Mouse (Mus musculus): ENCODE data around the gene Sap25.

Gene Sap25

GRCm38 (mm10) chr5:137663057-137663456 is 21.9 kb downstream of the Sap25 start:
- no peak for DNase-seq (ENCODE audit: low spot score in 2 of 2)

- no peak for DNase-seq (ENCODE audit: low spot score in 2 of 2)
Measured at GRCm38 (mm10) chr5:137668971-137669370, 27.8 kb downstream of the Sap25 start.

- DNase-seq (ENCODE audit: low spot score in 2 of 2), result no peak
Measured at GRCm38 (mm10) chr5:137670240-137670639, 29.1 kb downstream of the Sap25 start.

GRCm38 (mm10) chr5:137671443-137672240 is 30.5 kb downstream of the Sap25 start:
- DNase-seq (ENCODE audit: low spot score in 2 of 2), result peak in 1 of 2 experiments; percentile 51

GRCm38 (mm10) chr5:137672361-137672760 is 31.2 kb downstream of the Sap25 start:
- DNase-seq (ENCODE audit: low spot score in 2 of 2), result no peak

GRCm38 (mm10) chr5:137673015-137673414 is 31.9 kb downstream of the Sap25 start:
- no peak for DNase-seq (ENCODE audit: low spot score in 2 of 2)

GRCm38 (mm10) chr5:137674786-137675185 is 33.7 kb downstream of the Sap25 start:
- no peak for DNase-seq (ENCODE audit: low spot score in 2 of 2)

GRCm38 (mm10) chr5:137677859-137678258 is 36.7 kb downstream of the Sap25 start:
- no peak for DNase-seq (ENCODE audit: low spot score in 2 of 2)

- DNase-seq (ENCODE audit: low spot score in 2 of 2), result no peak
Measured at GRCm38 (mm10) chr5:137678736-137679135, 37.6 kb downstream of the Sap25 start.

- no peak for DNase-seq (ENCODE audit: low spot score in 2 of 2)
Measured at GRCm38 (mm10) chr5:137679726-137680125, 38.6 kb downstream of the Sap25 start.

GRCm38 (mm10) chr5:137682526-137682925 is 41.4 kb downstream of the Sap25 start:
- DNase-seq (ENCODE audit: low spot score in 2 of 2), result no peak

- DNase-seq (ENCODE audit: low spot score in 2 of 2), result no peak
Measured at GRCm38 (mm10) chr5:137683388-137684293, 42.5 kb downstream of the Sap25 start.

- peak; percentile 100 for DNase-seq (ENCODE audit: low spot score in 2 of 2)
Measured at GRCm38 (mm10) chr5:137684294-137685123, 43.4 kb downstream of the Sap25 start, which contains the start of gene Agfg2. TSS of gene Agfg2 (minus strand) at chr5:137684726.

GRCm38 (mm10) chr5:137685653-137686052 is 44.5 kb downstream of the Sap25 start:
- DNase-seq (ENCODE audit: low spot score in 2 of 2), result no peak

- DNase-seq (ENCODE audit: low spot score in 2 of 2), result no peak
Measured at GRCm38 (mm10) chr5:137686127-137686790, 45.1 kb downstream of the Sap25 start.

- DNase-seq (ENCODE audit: low spot score in 2 of 2), result no peak
Measured at GRCm38 (mm10) chr5:137689974-137690373, 48.8 kb downstream of the Sap25 start.

- no peak for DNase-seq (ENCODE audit: low spot score in 2 of 2)
Measured at GRCm38 (mm10) chr5:137690531-137690930, 49.4 kb downstream of the Sap25 start.

- DNase-seq (ENCODE audit: low spot score in 2 of 2), result no peak
Measured at GRCm38 (mm10) chr5:137691881-137692280, 50.7 kb downstream of the Sap25 start.
